In genomic region chr11:69401210-69401637, GRCm38 (mm10) we compare ENCODE assay signal across 8 mouse cellular contexts. TPM values are rescaled to one million over a fixed set of nuclear protein-coding genes. Genes with fewer than 3 reads are reported as not detected.
DNase-seq lines count a peak whose midpoint lies in the region; ATAC-seq lines count a peak whose summit lies in the region.

No protein-coding gene starts in this region.

- H3K4me3 ChIP-seq in hindbrain, embryonic 14.5 days (replicated peaks; ENCODE audit: low read length): no peak overlapping the region

- H3K9ac ChIP-seq in hindbrain, embryonic 14.5 days: no peak overlapping the region

- peak; percentile 76 for ATAC-seq in hindbrain, embryonic 14.5 days (ENCODE audit: low FRiP score)

- no peak overlapping the region for H3K27ac ChIP-seq in hindbrain, embryonic 14.5 days

- peaks cover 8% of the 10 kb centered on the region for H3K4me1 ChIP-seq in hindbrain, embryonic 14.5 days (replicated peaks; ENCODE audit: control insufficient read depth, insufficient read depth, low read length)

- peaks cover 94% of the 10 kb centered on the region for H3K36me3 ChIP-seq in hindbrain, embryonic 14.5 days (replicated peaks; ENCODE audit: control insufficient read depth, insufficient read depth)

- H3K4me2 ChIP-seq in hindbrain, embryonic 14.5 days (replicated peaks): no peak overlapping the region

- peak; percentile 76 for DNase-seq in NIH3T3 (ENCODE audit: low read depth)
- peak; percentile 95 for DNase-seq in cerebellum, postnatal 14 days
- peak; percentile 71 to 81 for DNase-seq in frontal cortex, postnatal 25 days (ENCODE audit: low spot score in 2 of 2)
- DNase-seq in hindbrain, embryonic 14.5 days (ENCODE audit: low spot score): peak; percentile 90
- DNase-seq in layer of hippocampus, postnatal 36 days: peak; percentile 82 to 83
- DNase-seq in lung, postnatal 25 days (ENCODE audit: low spot score): peak; percentile 95
- DNase-seq in retina, postnatal 7 days (ENCODE audit: low read depth, low spot score): peak; percentile 91
- peak; percentile 70 to 79 for DNase-seq in urinary bladder, adult 18-20 months (ENCODE audit: low spot score in 2 of 2)

- no peaks in the 10 kb centered on the region for H3K9me3 ChIP-seq in hindbrain, embryonic 14.5 days (ENCODE audit: control insufficient read depth, low read length)

- 0 out of 2 replicates have a peak, but pooled peaks cover 7% of the 10 kb centered on the region for H3K27me3 ChIP-seq in hindbrain, embryonic 14.5 days (ENCODE audit: control insufficient read depth, insufficient read depth, low read length)

- 18% methylated on average over 22 of the region's 22 CpGs for WGBS in hindbrain, embryonic 14.5 days

RNA-seq across cellular contexts. Expression of gene Tmem88, which starts 3.2 kb away (rescaled TPM):
- 5.4 and 7.7 TPM in 2 replicates for polyA plus RNA-seq in hindbrain, embryonic 14.5 days (2014; fragmentation: Nextera tagmentation; extraction: Ambion mirVana)
- 1 to 10 TPM; 1.8 to 2.6 TPM for total RNA-seq in layer of hippocampus, postnatal 36 days (2021)

RNA-seq across cellular contexts. Expression of gene Cyb5d1, which starts 5.8 kb away (rescaled TPM):
- 23.9 and 26.7 TPM in 2 replicates for polyA plus RNA-seq in hindbrain, embryonic 14.5 days (2014; fragmentation: Nextera tagmentation; extraction: Ambion mirVana)
- total RNA-seq in layer of hippocampus, postnatal 36 days (2021): 10 to 100 TPM; 44.6 to 48.6 TPM

RNA-seq across cellular contexts. Expression of gene Naa38, which starts 5.9 kb away (rescaled TPM):
- 117 and 130 TPM in 2 replicates for polyA plus RNA-seq in hindbrain, embryonic 14.5 days (2014; fragmentation: Nextera tagmentation; extraction: Ambion mirVana)
- total RNA-seq in layer of hippocampus, postnatal 36 days (2021): 100 to 1,000 TPM; 117 to 118 TPM

RNA-seq across cellular contexts. Expression of gene Kdm6b, which starts 12.3 kb away (rescaled TPM):
- 26.8 and 33.0 TPM in 2 replicates for polyA plus RNA-seq in hindbrain, embryonic 14.5 days (2014; fragmentation: Nextera tagmentation; extraction: Ambion mirVana)
- total RNA-seq in layer of hippocampus, postnatal 36 days (2021): 10 to 100 TPM; 32.0 to 41.6 TPM

RNA-seq across cellular contexts. Expression of gene Chd3, which starts 32.0 kb away (rescaled TPM):
- polyA plus RNA-seq in hindbrain, embryonic 14.5 days (2014; fragmentation: Nextera tagmentation; extraction: Ambion mirVana): 67.5 and 76.6 TPM in 2 replicates
- 100 to 1,000 TPM; 537 to 553 TPM for total RNA-seq in layer of hippocampus, postnatal 36 days (2021)
